Comparison of ENCODE assay signal across 1 mouse cellular context in the genomic region with DNA sequence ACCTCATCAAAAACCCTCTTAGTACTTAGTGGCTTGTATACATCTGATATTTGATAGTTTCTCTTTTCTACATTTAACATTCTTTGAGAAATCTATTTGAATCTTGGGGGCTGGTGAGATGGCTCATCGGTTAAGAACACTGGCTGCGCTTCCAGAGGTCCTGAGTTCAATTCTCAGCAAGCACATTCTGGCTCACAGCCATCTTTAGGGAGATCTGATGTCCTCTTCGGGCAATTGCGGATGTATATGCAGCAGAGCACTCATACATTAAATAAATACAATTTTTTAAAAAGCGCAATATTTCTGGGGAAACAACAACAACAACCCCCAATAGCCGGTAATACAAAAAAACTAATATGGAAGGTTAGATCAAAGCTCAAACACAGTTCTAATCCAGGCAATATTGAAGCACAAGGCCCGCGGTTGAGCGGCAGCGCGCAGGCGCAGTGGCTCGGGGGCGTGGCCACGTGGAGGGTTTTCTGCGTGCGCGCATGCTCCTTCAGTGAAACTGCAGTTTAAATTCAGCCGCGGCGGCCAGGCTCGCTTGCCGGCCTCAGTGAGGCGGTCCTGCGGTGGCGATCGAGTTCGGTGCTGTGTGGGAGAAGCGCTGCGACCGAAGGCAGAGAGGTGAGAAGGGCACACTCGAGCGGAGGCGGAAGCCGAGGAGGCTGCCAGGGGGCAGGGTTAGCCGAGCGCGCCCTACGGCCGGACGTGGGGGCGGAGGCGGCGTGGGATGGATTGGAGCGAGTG.
A peak's percentile ranks its signal among the peaks of the same experiment; 100 is the strongest.
TF ChIP-seq lines count a peak whose summit lies in the region.

A gene (plus strand): TSS at position 455 of the 750 bp plus-strand sequence.

TF ChIP-seq in CH12.LX, 34 proteins besides CTCF, POLR2A, EP300 and RAD21 (continued from another document):
- no peak; the same call in 1 of the 2 replicates for TF ChIP-seq ETS1 (conservative IDR thresholded peaks at IDR 0.05; ENCODE audit: low read depth, low read length)
- TF ChIP-seq MEF2A (IDR thresholded peaks at IDR 0.05; ENCODE audit: borderline replicate concordance, low read depth, low read length) = peak; percentile 54; the same call in 1 of the 2 replicates
- peak; percentile 83 for TF ChIP-seq TCF12 (IDR thresholded peaks at IDR 0.05; ENCODE audit: low read depth, low read length)
- 0 out of 2 replicates have a peak, but pooled peaks have one; percentile 35 for TF ChIP-seq TBP (conservative IDR thresholded peaks at IDR 0.05; ENCODE audit: low read depth, low read length)
- TF ChIP-seq RCOR1 (conservative IDR thresholded peaks at IDR 0.05; ENCODE audit: low read depth, low read length) = no peak
- 0 out of 2 replicates have a peak, but pooled peaks have one; percentile 65 for TF ChIP-seq MAZ (IDR thresholded peaks at IDR 0.05; ENCODE audit: low read depth, low read length)
- TF ChIP-seq SIN3A (IDR thresholded peaks at IDR 0.05; ENCODE audit: low read length) = peak; percentile 89; the same call in 1 of the 2 replicates
- TF ChIP-seq ELF1 (IDR thresholded peaks at IDR 0.05; ENCODE audit: low read depth, low read length) = peak; percentile 77
- TF ChIP-seq UBTF (IDR thresholded peaks at IDR 0.05; ENCODE audit: low read depth, low read length) = 0 out of 2 replicates have a peak, but pooled peaks have one; percentile 75
- TF ChIP-seq USF2 (conservative IDR thresholded peaks at IDR 0.05; ENCODE audit: low read depth, low read length) = peak; percentile 70
- TF ChIP-seq MXI1 (IDR thresholded peaks at IDR 0.05; ENCODE audit: low read depth, low read length) = peak; percentile 95
- TF ChIP-seq GABPA (IDR thresholded peaks at IDR 0.05; ENCODE audit: insufficient replicate concordance, low read depth, low read length) = no peak
- no peak for TF ChIP-seq PAX5 (IDR thresholded peaks at IDR 0.05; ENCODE audit: low read length)
- peak; percentile 36; the same call in 1 of the 2 replicates for TF ChIP-seq BHLHE40 (IDR thresholded peaks at IDR 0.05; ENCODE audit: low read depth, low read length)
- TF ChIP-seq MAFK (IDR thresholded peaks at IDR 0.05; ENCODE audit: insufficient replicate concordance, low read length) = no peak
- no peak for TF ChIP-seq ZC3H11A (IDR thresholded peaks at IDR 0.05; ENCODE audit: low read depth, low read length)
- TF ChIP-seq CHD1 (IDR thresholded peaks at IDR 0.05; ENCODE audit: low read depth, low read length) = no peak
